Comparison of ENCODE assay signal across 28 mouse cellular contexts in the genomic region with DNA sequence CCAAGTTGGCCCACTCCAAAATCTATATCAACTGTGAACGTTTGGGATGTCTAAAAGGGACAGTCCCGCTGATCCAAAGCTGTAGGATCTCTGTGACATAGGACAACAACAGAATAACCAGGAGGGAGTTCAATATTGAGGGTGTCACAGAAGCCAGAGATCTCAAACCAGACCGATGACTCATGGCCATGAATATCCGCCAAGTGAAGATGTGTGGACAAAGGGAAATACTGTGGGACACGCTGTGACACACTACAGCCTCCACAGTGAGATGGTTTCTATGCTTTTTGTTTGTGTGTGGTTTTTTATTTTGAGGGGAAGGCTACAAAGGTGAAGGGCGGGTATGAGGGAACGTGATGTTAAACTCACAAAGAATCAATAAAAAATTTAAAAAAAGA. TPM values are rescaled to one million over a fixed set of nuclear protein-coding genes. Genes with fewer than 3 reads are reported as not detected.
DNase-seq lines count a peak whose midpoint lies in the region; ATAC-seq lines count a peak whose summit lies in the region.
"Had no signal": no experiment of that assay in that cellular context is flagged by ENCODE, and none has a peak within 500 bp of the region (broad histone marks: within the 10 kb centered on the region; RNA-seq: fewer than 3 reads in every experiment).

No protein-coding gene starts in this region.

- no peak overlapping the region for H3K4me2 ChIP-seq in kidney, embryonic 15.5 days
- H3K4me2 ChIP-seq: forebrain, embryonic 15.5 days; heart, embryonic 13.5 days; limb, embryonic 15.5 days; neural tube, embryonic 12.5 days had no signal

- WGBS in kidney, embryonic 15.5 days = 82% methylated on average over 7 of the region's 7 CpGs

- H3K9me3 ChIP-seq in kidney, embryonic 15.5 days (replicated peaks) = no peaks in the 10 kb centered on the region
- H3K9me3 ChIP-seq: embryonic facial prominence, embryonic 10.5 days; forebrain, embryonic 15.5 days; heart, embryonic 13.5 days; limb, embryonic 15.5 days; neural tube, embryonic 12.5 days had no signal

- no peaks in the 10 kb centered on the region for H3K36me3 ChIP-seq in kidney, embryonic 15.5 days
- H3K36me3 ChIP-seq: embryonic facial prominence, embryonic 10.5 days; forebrain, embryonic 15.5 days; heart, embryonic 13.5 days; limb, embryonic 15.5 days; neural tube, embryonic 12.5 days had no signal

- H3K9ac ChIP-seq in kidney, embryonic 15.5 days = no peak overlapping the region
- H3K9ac ChIP-seq: forebrain, embryonic 15.5 days; heart, embryonic 13.5 days; limb, embryonic 15.5 days; neural tube, embryonic 12.5 days had no signal

- H3K4me1 ChIP-seq in kidney, embryonic 15.5 days = no peaks in the 10 kb centered on the region
- H3K4me1 ChIP-seq: embryonic facial prominence, embryonic 10.5 days; forebrain, embryonic 15.5 days; heart, embryonic 13.5 days; limb, embryonic 15.5 days; neural tube, embryonic 12.5 days had no signal

- H3K4me3 ChIP-seq in kidney, embryonic 15.5 days (replicated peaks) = no peak overlapping the region
- H3K4me3 ChIP-seq: embryonic facial prominence, embryonic 10.5 days; forebrain, embryonic 15.5 days; heart, embryonic 13.5 days; left cerebral cortex, adult 2 months; limb, embryonic 15.5 days; neural tube, embryonic 12.5 days had no signal

- H3K27me3 ChIP-seq in kidney, embryonic 15.5 days = no peaks in the 10 kb centered on the region
- H3K27me3 ChIP-seq: forebrain, embryonic 15.5 days; neural tube, embryonic 12.5 days had no signal

- H3K27ac ChIP-seq in kidney, embryonic 15.5 days = no peak overlapping the region
- H3K27ac ChIP-seq: embryonic facial prominence, embryonic 10.5 days; forebrain, embryonic 15.5 days; heart, embryonic 13.5 days; left cerebral cortex, adult 2 months; limb, embryonic 15.5 days; neural tube, embryonic 12.5 days had no signal

- peak; percentile 68 for DNase-seq in cerebellum, adult 11-12 months
- no peak for DNase-seq in cerebellum, adult 11 months
- DNase-seq in 3T3-L1 (ENCODE audit: low read depth, low spot score) = peak; percentile 45
- DNase-seq in adipocyte (ENCODE audit: low spot score) = peak; percentile 61
- DNase-seq in cerebellum, postnatal 36 days = peak; percentile 41 to 69
- DNase-seq in kidney, adult 18-20 months = no peak
- DNase-seq: gastrocnemius, postnatal 25 days; heart, adult 18-20 months; heart, postnatal 14 days; lung, postnatal 4 days; midbrain, embryonic 14.5 days; right cerebral cortex, postnatal 14 days; thymus, postnatal 14 days had no signal

- no peak for ATAC-seq in kidney, embryonic 15.5 days (replicated peaks; ENCODE audit: low FRiP score)
- ATAC-seq: forebrain, embryonic 15.5 days; intestine, postnatal 0 days had no signal

RNA-seq across cellular contexts. Expression of a gene that starts 5.0 kb away (rescaled TPM):
- polyA plus RNA-seq in kidney, embryonic 15.5 days (2015; fragmentation: Nextera tagmentation; extraction: Ambion mirVana) = not detected in 2 replicates
- polyA plus RNA-seq: cortical plate, adult 2 months; embryonic facial prominence, embryonic 10.5 days; forebrain, embryonic 15.5 days; heart, embryonic 13.5 days; hindbrain, embryonic 11.5 days; kidney, embryonic 16.5 days; large intestine, adult 2 months; limb, embryonic 15.5 days; liver, embryonic 16.5 days; lung, embryonic 16.5 days; midbrain, embryonic 14.5 days; neural tube, embryonic 12.5 days; testis, adult 2 months had no signal

RNA-seq across cellular contexts. Expression of a gene that starts 11.9 kb away (rescaled TPM):
- 85.1 and 96.1 TPM in 2 replicates for polyA plus RNA-seq in kidney, embryonic 15.5 days (2015; fragmentation: Nextera tagmentation; extraction: Ambion mirVana)

RNA-seq across cellular contexts. Expression of a gene that starts 12.8 kb away (rescaled TPM):
- 6.3 and 7.8 TPM in 2 replicates for polyA plus RNA-seq in kidney, embryonic 15.5 days (2015; fragmentation: Nextera tagmentation; extraction: Ambion mirVana)

RNA-seq across cellular contexts. Expression of a gene that starts 18.8 kb away (rescaled TPM):
- 1.6 and 2.2 TPM in 2 replicates for polyA plus RNA-seq in kidney, embryonic 15.5 days (2015; fragmentation: Nextera tagmentation; extraction: Ambion mirVana)
- polyA plus RNA-seq: embryonic facial prominence, embryonic 10.5 days had no signal

RNA-seq across cellular contexts. Expression of a gene that starts 27.8 kb away (rescaled TPM):
- polyA plus RNA-seq in kidney, embryonic 15.5 days (2015; fragmentation: Nextera tagmentation; extraction: Ambion mirVana) = 30.4 and 31.8 TPM in 2 replicates

Comparison
In these comparisons a context has a peak if more than half of its experiments do, and no peak if none do; other contexts are left out.
1. DNase-seq: peak in cerebellum, adult 11-12 months (single experiment), 3T3-L1 (single experiment), adipocyte (single experiment) and cerebellum, postnatal 36 days (2 of 2); none in cerebellum, adult 11 months (single experiment) and kidney, adult 18-20 months (single experiment).